Mouse (Mus musculus) ovary, adult 18-20 months (tissue): ENCODE data around the gene Xab2.
A peak's percentile ranks its signal among the peaks of the same experiment; 100 is the strongest.
"Not testable (repeated sequence)": the region's sequence is repeated elsewhere in the genome, so short reads cannot be mapped to it uniquely, and the experiment has no call there.

Source experiments
- DNase-seq: peaks from one replicate; pipeline ENCODE4 v3.0.0; 2022; ENCODE audit warnings: low spot score, mixed read lengths

The Xab2 gene

DNA sequence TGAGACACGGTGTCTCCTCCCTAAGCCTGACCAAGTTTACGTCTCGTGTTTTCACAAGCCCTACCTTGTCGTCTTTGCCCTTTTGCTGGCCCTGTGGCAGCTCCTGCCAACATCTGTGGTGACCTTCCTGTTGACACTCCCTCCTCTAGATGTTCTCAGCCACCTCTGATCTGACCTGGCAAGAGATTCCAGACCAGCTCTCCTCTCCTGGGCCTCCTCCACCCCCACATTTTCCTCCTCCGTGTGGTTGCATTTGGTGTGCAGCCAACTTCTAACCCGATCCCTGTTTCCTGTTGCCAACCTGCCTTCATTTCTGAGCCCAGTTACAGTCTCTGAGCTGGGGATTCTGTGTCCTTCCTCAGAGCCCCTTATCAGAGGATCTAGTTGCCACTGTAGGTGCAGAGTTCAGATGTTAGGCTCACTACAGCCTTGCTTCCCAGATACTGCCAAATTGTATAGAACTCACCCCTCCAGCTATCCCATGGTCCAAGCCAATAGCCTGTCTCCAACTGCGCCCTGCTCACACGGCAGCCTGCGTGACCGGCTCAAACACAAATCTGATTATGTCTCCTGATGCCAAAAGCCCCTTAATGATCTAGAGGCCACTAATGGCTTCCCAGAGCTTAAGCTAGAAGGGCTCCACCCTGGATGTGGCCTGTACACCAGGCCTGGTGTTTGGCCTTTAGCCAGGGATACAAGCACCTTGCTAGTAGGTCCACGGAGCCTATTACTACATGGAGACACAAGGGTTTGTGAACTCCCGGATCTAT lies 11.9 kb downstream of the Xab2 start:
- peak; percentile 64 for DNase-seq

DNA sequence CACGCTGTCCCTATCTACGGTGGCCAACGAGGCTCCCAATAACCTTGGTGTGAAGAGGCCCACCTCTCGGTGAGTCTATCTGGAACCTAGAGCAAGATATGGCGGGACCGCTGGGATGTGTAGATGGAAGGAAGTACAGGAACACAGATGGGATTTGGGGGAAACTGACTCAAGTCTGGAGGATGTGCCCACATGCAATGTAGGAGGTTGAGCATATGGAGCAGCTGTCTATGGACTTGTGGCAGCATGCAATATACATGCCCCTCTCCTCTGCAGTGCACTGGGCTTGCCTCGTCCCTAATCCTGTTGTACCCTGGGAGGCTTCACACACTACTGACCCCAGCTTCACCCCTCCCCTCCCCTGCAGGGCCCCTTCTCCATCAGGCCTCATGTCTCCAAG lies 13.3 kb downstream of the Xab2 start:
- DNase-seq, result no peak

DNA sequence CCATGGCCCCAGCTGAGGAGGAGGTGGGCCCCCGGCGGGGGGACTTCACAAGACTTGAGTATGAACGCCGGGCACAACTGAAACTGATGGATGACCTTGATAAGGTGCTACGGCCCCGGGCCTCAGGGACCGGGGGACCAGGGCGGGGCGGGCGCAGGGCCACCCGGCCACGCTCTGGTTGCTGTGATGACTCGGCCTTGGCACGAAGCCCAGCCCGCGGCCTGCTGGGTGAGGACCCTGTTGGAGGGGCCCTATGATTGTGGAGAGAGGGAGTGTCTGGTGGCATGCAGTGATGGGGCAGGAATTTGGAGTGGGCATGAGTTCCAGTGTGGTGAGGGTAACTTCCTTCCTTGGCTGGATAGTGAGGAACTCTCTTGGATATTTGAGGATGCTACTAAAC lies 14.5 kb downstream of the Xab2 start:
- DNase-seq, result no peak

DNA sequence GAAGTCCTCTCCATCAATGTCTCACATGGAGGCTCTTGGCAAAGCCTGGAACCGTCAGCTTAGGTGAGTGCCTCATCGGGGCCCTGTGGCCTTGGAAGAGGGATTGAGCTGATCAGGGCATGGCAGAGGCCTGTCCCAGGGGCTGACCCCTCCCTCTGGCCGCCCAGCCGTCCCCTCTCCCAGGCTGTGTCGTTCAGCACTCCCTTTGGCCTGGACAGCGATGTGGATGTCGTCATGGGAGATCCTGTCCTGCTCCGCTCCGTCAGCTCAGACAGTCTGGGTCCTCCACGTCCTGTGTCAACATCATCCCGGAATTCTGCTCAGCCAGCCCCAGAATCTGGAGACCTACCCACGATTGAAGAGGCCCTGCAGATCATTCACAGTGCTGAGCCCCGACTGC lies 17.7 kb downstream of the Xab2 start:
- DNase-seq, result no peak

DNA sequence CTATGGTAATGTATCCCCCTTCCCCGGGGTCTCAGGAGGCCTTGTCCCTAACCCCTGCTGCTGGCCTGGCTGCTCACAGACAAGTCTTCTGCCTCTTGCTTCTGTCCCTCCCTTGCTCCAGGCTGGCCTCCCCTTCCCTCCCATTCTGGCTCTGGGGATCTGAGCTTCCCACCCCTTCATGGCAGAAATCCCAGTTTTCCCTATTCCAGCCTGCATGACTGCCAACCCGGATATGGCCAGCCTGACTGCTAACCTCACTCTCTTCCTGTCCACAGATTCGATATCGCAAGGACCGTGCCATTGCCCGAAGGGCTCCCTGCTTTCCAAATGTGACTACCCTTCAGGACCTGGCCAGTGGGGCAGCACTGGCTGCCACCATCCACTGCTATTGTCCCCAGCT lies 20.7 kb downstream of the Xab2 start:
- peak; percentile 41 for DNase-seq

DNA sequence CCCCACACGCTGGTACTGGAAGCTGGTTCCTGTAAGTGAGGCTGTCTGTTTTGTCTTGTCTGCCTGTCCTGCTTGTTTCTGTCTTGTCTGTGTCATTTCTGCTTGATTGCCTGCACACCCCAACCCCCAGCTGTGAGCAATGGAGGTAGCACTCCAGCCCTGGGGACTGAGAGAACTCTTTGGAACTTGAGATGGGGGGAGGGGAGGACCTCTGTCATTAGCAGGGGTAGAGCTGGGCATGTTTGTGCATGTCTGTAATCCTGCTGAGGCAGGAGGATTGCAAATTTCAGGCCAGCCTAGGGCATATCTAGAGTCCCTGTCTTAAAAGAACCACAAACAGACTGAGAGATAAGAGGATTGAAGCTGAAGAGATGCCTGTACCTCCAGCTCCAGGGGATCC lies 21.9 kb downstream of the Xab2 start:
- DNase-seq, result no peak

DNA sequence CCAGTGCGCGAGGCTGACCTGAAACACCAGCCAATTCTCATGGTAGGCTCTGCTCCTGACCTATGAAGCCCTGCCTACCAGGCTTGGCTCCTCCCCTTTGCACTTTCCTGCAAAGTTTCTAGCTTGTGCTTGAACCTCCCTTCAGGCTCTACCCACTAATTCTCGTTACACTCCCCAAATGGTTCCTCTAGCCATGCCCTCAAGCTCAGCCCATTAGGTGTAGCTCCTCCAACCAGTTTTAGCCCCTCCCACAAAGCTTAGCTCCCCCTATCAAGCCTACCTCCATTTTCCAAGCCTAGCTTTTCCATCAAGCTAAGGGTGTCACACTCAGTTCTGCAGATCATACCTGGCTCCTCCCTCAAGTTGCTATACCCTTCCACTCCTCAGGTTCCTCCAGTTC lies 23.1 kb downstream of the Xab2 start:
- DNase-seq, result no peak

DNA sequence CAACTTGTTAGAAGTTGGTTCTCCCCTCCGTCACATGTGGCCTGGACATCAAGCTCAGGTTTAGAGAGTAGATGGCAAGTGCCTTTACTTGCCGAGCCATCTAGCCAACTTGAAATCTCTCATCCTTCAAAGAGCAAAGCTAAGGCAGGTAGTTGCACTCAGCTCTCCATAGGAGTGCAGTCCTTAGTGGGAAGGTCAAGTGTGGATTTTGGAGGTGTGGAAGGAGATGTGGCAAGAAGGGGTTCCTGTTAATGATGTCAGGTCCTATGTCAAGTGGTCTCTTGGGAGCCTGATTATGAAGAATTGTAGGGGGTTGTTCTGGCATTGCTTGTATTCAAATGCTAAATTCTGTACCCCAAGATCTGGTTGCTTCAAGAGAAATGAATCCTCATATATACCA lies 26.6 kb downstream of the Xab2 start:
- DNase-seq, result no peak

DNA sequence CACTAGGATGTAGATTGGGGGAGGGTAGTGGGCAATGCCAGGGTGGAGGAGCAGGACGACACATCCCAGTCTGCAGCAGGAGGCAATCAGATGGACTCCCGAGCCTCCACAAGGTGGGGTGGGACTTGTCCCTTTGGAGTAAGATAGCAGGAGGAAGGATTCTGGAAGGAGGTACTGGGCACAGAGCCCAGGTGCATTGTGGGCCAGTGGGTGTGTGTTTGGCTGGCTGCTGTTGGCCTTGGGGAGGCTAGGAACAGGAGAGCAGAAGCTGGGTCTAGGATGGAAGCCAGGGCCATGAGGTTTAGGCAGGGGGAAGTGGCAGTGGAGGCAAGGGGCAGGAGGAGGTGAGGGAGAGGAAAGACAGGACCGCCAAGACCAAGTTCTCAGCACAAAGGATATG lies 27.6 kb downstream of the Xab2 start:
- peak; percentile 54 for DNase-seq

DNA sequence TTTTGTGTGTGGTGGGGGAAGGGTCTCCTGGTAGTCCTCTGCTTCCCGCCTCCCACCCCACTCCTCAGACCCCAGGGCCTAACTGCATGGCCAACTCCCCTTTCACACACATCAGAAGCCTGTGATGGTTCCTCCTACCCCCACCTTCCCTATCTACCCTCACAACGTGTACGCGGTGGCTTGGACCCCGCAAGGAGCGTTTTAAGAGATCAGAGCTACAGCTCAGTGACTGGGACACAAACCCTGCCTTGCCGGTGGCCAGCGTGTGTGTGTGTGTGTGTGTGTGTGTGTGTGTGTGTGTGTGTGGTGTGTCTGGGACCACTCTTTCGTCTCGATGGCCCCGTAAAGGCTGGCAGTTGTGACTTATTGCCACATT lies 32.9 kb downstream of the Xab2 start:
- DNase-seq, result no peak

DNA sequence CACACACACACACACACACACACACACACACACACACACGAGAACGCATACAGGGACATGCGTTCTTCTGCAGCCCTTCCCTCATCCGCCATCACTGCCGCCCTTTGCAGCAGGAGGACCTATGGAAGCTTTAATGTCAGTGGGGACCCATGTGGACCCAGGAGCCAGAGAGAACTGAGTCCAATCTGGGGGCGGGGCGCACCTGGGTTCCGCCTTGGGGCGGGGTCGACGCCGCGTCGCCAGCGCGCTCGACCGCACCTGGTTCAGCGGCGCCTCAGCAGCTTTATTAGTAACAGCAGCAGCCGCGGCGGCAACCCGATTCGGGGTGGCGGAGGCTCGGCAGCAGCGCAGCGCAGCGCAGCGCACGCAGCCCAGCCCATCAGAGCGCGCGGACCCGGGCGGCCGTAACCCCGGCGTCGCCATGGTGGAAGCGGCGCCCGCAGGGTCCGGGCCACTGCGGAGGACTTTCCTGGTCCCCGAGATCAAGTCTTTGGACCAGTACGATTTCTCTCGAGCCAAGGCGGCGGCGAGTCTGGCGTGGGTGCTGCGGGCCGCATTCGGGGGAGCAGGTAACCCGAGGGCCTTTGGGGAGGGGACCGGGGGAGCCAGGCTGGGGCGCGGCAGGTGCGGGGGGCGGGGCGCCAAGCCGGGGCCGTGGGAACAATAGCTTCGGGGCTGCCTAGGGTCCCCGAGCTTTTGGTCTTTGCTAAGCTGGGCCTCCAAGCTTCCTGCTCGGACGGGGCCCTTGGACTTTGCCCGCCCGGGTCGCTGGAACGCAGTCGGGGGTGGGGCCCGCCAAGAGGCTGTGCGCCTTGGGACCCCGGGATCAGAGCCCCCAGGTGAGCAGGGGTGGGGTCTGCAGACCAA lies 33.5 kb downstream of the Xab2 start:
- DNase-seq, result no peak

DNA sequence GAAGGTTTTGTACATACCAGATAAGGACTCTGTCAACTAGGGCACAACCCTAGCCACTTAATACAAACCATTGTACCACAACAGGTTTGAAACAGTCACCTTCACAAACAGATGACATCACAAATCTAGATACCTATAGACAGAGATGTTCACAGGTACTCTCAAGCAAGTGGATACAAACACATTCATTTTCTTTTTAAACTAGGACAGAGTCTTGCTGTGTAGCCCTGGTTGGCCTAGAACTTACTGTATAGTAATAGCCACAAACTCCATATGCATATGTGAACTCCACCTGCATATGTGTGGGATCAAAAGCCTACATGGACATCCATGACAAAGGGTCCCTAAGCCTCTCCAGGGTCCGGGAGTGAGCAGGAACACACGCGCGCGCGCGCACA lies 34.1 kb downstream of the Xab2 start, which contains the start of gene Camsap3:
Camsap3 (plus strand) TSS at position 301 of the 398 bp plus-strand sequence.
- no peak for DNase-seq

DNA sequence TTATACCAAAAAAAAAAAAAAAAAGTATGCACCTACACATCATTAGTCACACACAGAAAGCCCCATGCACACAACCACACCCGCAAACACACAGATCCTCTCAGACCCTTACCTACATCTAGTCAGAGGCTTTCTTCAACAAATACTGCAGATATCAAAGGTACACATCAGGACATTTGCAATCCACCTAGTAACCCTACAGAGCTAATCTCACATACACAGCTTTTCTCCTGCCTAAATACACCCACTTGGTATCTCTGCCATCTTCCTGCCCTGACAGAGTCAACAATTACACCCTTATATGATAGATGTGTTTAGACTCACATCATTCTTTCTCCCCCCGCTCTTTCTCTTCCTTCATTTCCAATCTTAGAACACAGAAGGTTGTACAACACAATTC lies 34.7 kb downstream of the Xab2 start:
- no peak for DNase-seq

DNA sequence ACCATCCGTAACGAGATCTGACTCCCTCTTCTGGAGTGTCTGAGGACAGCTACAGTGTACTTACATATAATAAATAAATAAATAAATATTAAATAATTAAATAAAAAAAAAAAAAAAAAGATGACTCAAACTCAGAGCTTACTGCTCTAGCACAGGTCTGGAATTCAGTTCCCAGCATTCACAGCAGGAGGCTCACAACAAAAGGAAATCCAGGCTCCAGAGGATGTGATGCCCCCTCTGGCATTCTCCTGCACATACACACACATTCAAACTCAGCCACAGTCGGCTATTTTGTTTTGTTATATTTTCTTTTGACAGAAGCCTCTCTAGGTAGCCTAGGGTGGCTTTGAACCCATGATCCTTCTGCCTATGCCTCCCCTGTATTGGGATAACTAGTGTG lies 39.2 kb downstream of the Xab2 start:
- not testable (repeated sequence) for DNase-seq

DNA sequence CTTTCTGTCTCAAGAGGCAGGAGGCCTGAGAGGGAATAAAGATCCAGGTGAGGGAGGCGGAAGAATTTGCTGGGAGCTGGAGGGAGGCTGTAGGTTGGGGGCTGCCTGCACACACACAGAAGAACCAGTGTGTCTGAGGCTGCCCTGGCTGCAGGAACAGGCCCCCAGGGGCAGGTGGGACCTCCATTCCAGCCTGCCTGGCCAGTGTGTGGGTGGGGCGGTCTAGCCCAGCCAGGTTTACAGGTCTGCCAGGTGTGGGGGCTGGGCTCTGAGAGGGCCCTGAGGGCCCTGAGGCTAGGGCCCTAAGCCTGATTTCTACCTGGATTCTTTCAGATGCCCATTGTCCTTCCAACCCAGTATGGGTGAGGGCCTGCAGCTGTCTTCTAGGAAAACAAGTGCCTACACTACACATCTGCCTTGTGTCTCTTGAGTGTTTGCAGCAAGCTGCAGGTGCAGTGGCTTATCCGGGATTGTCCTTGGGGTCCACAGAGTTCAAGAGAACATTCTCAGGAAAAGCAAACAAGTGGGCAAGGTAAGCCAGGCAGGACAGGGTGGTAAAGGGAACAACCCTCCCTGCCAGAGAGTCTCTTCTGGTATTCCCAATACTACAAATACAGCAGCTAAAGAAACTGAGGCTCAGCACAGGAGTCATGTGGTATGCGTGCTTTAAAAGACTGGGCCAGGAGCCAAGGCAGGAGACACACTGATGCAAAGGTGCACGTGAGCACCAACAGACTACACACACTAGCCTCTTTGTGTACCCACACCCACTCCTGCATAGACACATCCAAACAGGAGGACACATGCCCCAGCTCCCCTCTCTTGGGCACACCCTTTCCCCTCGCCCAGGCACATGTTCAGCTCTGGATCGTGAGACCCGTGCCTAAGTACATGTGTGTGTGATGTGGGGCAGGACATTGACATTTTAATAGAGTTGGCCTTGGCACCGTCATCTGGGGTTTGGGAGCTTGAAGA lies 41.4 kb downstream of the Xab2 start:
- no peak for DNase-seq

DNA sequence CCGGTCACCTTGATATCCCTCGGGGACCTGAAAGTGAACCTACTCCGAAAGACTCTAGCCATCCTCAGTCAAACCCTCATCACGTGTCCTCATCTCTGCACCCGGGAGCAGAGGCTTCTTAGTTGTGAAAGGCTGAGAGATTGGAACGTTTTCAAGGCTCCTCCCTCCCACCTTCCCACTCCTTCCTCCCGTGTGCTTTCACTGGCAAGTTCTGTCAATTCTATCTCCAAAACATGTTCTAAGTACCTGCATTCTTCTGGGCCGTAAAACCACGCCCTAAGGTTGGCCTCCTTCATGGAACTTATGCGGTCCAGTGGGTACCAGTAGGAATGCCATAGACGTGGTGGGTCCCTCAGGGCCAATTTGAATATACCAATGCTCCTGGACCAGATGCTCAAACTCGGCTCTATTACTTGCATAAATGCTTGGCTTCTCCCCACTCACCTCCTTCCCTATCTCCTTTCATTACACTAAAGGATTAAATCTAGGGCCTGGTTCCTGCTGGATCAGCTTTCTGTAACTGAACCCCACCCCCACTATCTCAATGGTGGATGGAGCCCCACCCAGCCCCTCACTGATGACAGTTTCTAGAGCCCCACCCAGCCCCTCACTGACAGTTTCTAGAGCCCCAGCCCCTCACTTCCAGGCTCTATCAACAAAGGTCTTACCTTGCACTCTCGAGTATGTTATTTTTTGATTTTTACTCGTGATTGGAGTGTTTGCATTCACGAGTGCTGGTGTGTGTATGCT lies 44.7 kb downstream of the Xab2 start:
- no peak for DNase-seq

DNA sequence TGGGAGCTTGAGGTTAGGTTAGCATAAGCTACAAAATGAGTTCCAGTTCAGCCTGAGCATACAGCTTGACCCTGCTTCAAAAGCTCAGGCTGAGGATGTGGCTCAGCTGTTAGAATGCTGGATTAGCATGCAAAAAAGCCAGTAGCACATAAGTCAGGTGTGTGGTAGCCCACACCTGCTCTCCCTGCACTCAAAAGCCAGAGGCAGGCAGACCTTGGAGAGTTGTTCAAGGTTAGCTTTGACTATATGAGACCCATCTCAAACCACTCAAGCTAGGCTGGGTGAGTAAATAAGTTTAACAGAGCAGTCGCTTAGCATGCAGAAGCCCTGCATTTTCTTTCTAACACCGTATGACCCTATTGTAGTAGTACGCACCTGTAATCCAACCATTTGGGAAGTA lies 46.6 kb downstream of the Xab2 start:
- DNase-seq, result no peak

DNA sequence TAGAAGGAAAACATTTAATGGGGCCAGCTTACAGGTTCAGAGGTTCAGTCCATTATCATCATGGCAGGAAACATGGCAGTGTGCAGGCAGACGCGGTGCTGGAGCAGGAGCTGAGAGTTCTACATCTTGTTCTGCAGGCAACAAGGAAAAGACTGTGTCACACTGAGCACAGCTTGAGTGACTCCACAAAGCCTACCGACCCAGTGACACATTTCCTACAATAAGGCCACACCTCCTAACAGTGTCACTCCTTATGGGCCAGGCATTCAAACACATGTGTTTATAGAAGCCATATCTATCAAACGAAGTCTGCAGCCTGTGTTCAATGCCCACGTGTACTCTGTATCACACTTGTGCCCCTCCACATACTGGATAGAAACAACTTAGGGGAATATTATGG lies 51.3 kb downstream of the Xab2 start:
- no peak for DNase-seq

DNA sequence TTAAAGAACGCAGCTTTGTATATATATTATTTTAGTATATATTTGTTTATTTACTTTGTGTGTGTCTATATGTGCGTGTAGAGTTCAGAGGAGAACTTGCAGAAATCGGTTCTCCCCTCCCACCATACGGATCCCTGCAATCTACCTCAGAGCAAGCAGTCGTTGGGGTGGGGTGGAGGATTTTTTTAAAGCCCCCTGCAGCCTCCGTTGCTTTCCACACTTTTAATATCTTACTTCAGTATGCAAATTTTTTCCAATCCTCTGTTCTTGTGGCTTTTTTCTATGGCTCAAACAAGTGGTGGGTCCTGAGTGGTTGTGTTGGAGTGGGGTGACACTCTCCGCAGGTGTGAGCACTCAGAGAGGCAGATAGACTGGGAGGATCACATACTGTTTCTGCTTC lies 52.7 kb downstream of the Xab2 start:
- no peak for DNase-seq

DNA sequence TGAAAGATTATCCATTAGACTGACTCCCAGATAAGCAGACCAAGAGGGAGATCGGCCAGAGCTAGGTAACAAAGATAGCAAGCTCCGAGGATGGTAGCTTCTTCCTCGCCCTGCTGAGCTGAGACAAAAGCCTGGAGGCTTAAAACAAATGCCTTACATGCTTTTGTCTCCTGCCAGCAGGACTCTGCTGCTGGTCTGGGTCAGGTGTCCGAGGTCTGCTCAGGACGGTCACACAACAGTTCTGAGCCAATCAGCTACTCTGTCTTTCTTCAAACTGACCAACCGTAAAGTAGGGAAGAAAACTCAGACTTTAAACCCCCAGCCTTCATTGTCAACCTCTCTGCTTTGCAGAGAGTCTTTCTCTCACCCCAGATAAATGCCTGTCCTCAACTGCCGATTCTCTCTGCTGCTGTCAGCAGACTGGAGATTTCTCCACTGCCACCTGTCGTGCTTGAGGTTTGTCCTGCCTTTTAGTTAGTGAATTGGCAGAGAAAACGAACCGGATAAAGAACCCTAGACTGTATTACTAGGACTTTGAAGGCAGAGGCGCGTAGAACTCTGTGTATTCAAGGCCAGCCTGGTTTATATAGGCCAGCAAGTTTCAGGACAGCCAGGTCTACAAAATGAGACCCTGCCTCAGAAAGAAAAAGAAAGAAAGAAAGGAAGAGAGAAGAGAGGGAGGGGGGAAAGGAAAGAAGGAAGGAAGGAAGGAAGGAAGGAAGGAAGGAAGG lies 53.3 kb downstream of the Xab2 start, which contains the start of gene C330021F23Rik:
C330021F23Rik (plus strand) TSS at position 350 of the 731 bp plus-strand sequence.
- DNase-seq, result no peak
